Mouse (Mus musculus) testis, adult 2 months (tissue): ENCODE results near the gene Galk1. TPM values are rescaled to one million over a fixed set of nuclear protein-coding genes. Genes with fewer than 3 reads are reported as not detected.

ENCODE experiments used
- H3K27ac ChIP-seq: fragments of 200-500 bp; 2 replicates; pipeline ENCODE4 v1.5.1; 2012; ENCODE audit warnings: low read depth, low read length; ENCODE audit not compliant: control insufficient read depth, insufficient read depth
- H3K27me3 ChIP-seq: fragments of 200-500 bp; 2 replicates; pipeline ENCODE4 v1.6.1; 2012; ENCODE audit warnings: mild to moderate bottlenecking, low read length, moderate library complexity; ENCODE audit not compliant: control insufficient read depth, insufficient read depth
- H3K36me3 ChIP-seq: fragments of 200-500 bp; 2 replicates; pipeline ENCODE4 v1.6.1; 2012; ENCODE audit warnings: mild to moderate bottlenecking, low read length; ENCODE audit not compliant: control insufficient read depth, insufficient read depth
- H3K4me1 ChIP-seq: fragments of 200-500 bp; 2 replicates; pipeline ENCODE4 v1.6.1; 2012; ENCODE audit warnings: low read length; ENCODE audit not compliant: control insufficient read depth, insufficient read depth
- H3K4me3 ChIP-seq: fragments of 200-500 bp; 2 replicates; pipeline ENCODE4 v1.5.1; 2012; ENCODE audit warnings: low read depth, mild to moderate bottlenecking, low read length, moderate library complexity, mixed read lengths; ENCODE audit not compliant: control insufficient read depth
- CTCF ChIP-seq: fragments of 200-500 bp; IDR thresholded peaks from 2 replicates; pipeline ENCODE4 v1.5.1; 2012; ENCODE audit warnings: low read depth, mild to moderate bottlenecking, inconsistent platforms, low read length, moderate library complexity; ENCODE audit not compliant: control insufficient read depth, insufficient read depth, insufficient replicate concordance
- POLR2A ChIP-seq: fragments of 200-500 bp; IDR thresholded peaks from 2 replicates; pipeline ENCODE4 v1.6.1; 2012; ENCODE audit warnings: low read depth, mild to moderate bottlenecking, inconsistent platforms, low read length, moderate library complexity; ENCODE audit not compliant: control insufficient read depth
- polyA plus RNA-seq: library from polyadenylated mRNA; depleted of rRNA; stranded (reverse); fragments of >200 nt; gene quantifications from 2 replicates; pipeline ENCODE4 v1.2.3, GENCODE M21; 2012

The Galk1 gene
- polyA plus RNA-seq, 1 experiment = 27.8 TPM

GRCm38 (mm10) chr11:116057237-116057881, 44.8 kb upstream of the Galk1 start:
- Histone ChIP-seq H3K4me1 (no peaks in the 10 kb centered on the region), H3K4me3 (no peak overlapping the region), H3K27me3 (no peaks in the 10 kb centered on the region), H3K36me3 (peaks cover 1% of the 10 kb centered on the region), H3K27ac (no peak overlapping the region)
- TF ChIP-seq POLR2A (no peak), CTCF (no peak)

- Histone ChIP-seq H3K36me3 (peaks cover 4% of the 10 kb centered on the region), H3K27ac (no peak overlapping the region), H3K4me3 (no peak overlapping the region), H3K4me1 (no peaks in the 10 kb centered on the region), H3K27me3 (no peaks in the 10 kb centered on the region)
- TF ChIP-seq POLR2A (no peak), CTCF (no peak)
These were observed 43.4 kb upstream of the Galk1 start for GRCm38 (mm10) chr11:116055873-116056272.

- no peak overlapping the region for H3K27ac ChIP-seq
- H3K4me3 ChIP-seq = no peak overlapping the region
- no peak for TF ChIP-seq POLR2A
- no peaks in the 10 kb centered on the region for H3K27me3 ChIP-seq
- H3K4me1 ChIP-seq = no peaks in the 10 kb centered on the region
- H3K36me3 ChIP-seq = peaks cover 4% of the 10 kb centered on the region
These were observed 41.2 kb upstream of the Galk1 start for GRCm38 (mm10) chr11:116053510-116054229.

GRCm38 (mm10) chr11:116050196-116050595, 37.7 kb upstream of the Galk1 start:
- Histone ChIP-seq H3K27me3 (no peaks in the 10 kb centered on the region), H3K4me3 (no peak overlapping the region), H3K4me1 (peaks cover 5% of the 10 kb centered on the region), H3K36me3 (peaks cover 3% of the 10 kb centered on the region), H3K27ac (no peak overlapping the region)
- no peak for TF ChIP-seq CTCF
- TF ChIP-seq POLR2A = no peak

DNA sequence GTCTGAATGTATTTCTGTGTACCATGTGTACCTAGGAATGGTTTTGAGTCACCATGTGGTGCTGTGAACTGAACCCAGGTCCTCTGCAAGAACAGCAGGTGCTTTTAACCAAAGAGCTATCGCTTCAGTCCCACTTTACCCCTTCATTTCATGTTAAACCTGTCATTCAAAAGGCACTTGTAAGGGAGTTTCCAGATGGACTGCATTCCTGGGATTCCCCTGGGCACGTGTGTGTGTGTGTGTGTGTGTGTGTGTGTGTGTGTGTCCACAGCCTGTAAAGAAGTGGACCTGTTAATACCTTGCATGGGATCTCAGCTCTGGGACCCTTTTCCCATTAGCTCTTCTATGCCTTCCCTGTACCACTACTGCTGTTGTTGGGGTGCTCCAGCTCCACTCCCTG, 37.1 kb upstream of the Galk1 start:
- Histone ChIP-seq H3K4me1 (peaks cover 5% of the 10 kb centered on the region), H3K4me3 (no peak overlapping the region), H3K27ac (no peak overlapping the region), H3K36me3 (peaks cover 3% of the 10 kb centered on the region), H3K27me3 (no peaks in the 10 kb centered on the region)
- TF ChIP-seq POLR2A = no peak
- TF ChIP-seq CTCF = no peak

DNA sequence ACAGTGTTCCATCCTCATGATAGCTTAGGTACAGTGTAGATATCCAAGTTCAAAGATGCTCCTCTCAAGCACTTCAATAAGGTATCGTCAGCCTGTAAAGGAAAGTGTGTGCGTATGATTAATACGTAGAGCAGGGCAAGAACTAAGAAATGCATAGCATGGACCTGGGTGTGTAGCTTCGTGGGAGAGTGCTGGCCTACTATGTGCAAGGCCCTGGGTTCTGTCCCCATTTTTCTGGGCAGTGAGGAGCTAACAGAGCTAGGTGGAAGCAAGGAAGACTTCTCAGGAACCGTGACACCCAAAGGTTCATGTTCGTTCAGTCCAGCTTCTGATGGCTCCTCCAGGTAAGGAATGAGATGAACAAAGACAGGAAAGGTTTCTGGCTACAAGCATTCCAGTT, 32.7 kb upstream of the Galk1 start:
- Histone ChIP-seq H3K36me3 (no peaks in the 10 kb centered on the region; the same call in 1 of the 2 replicates), H3K27ac (no peak overlapping the region), H3K4me1 (peaks cover 5% of the 10 kb centered on the region), H3K27me3 (no peaks in the 10 kb centered on the region), H3K4me3 (no peak overlapping the region)
- TF ChIP-seq POLR2A = no peak
- no peak for TF ChIP-seq CTCF

GRCm38 (mm10) chr11:116043286-116043685, 30.8 kb upstream of the Galk1 start:
- Histone ChIP-seq H3K4me3 (no peak overlapping the region), H3K27ac (no peak overlapping the region), H3K36me3 (no peaks in the 10 kb centered on the region; the same call in 1 of the 2 replicates), H3K27me3 (no peaks in the 10 kb centered on the region), H3K4me1 (peaks cover 5% of the 10 kb centered on the region)
- TF ChIP-seq CTCF = no peak
- TF ChIP-seq POLR2A = no peak
